Mouse (Mus musculus) midbrain, embryonic 12.5 days (tissue): Measurements from ENCODE around the gene Ccdc171. TPM values are rescaled to one million over a fixed set of nuclear protein-coding genes. Genes with fewer than 3 reads are reported as not detected.
A peak's percentile ranks its signal among the peaks of the same experiment; 100 is the strongest.
"Not testable (repeated sequence)": the region's sequence is repeated elsewhere in the genome, so short reads cannot be mapped to it uniquely, and the experiment has no call there.

Experiments used
- ATAC-seq: fragments of 200-750 bp; cut with Nextera tagmentation; 2 replicates; pipeline ENCODE4 v1.8.0; 2017; ENCODE audit warnings: low read depth, moderate TSS enrichment, moderate library complexity; ENCODE audit not compliant: low FRiP score
- H3K27ac ChIP-seq: fragments of 300-500 bp; sonication (generic); replicated peaks from 2 replicates; pipeline ENCODE4 v1.5.1; 2016; ENCODE audit warnings: mild to moderate bottlenecking
- H3K27me3 ChIP-seq: fragments of 300-500 bp; sonication (generic); 2 replicates; pipeline ENCODE4 v1.6.1; 2016; ENCODE audit warnings: mild to moderate bottlenecking
- H3K36me3 ChIP-seq: fragments of 300-500 bp; sonication (generic); 2 replicates; pipeline ENCODE4 v1.6.1; 2016
- H3K4me1 ChIP-seq: fragments of 300-500 bp; sonication (generic); 2 replicates; pipeline ENCODE4 v1.6.1; 2016
- H3K4me2 ChIP-seq: fragments of 300-500 bp; sonication (generic); replicated peaks from 2 replicates; pipeline ENCODE4 v1.6.1; 2016; ENCODE audit warnings: mild to moderate bottlenecking, moderate library complexity
- H3K4me3 ChIP-seq: fragments of 300-500 bp; sonication (generic); 2 replicates; pipeline ENCODE4 v1.5.1; 2016; ENCODE audit warnings: mild to moderate bottlenecking
- H3K9ac ChIP-seq: fragments of 300-500 bp; sonication (generic); replicated peaks from 2 replicates; pipeline ENCODE4 v1.6.1; 2016; ENCODE audit warnings: mild to moderate bottlenecking, moderate library complexity
- H3K9me3 ChIP-seq: fragments of 300-500 bp; sonication (generic); 2 replicates; pipeline ENCODE4 v1.6.1; 2016; ENCODE audit warnings: mild to moderate bottlenecking
- WGBS: fragments of 180-500 bp; shearing (Covaris S2); methylation state at CpG from one replicate; pipeline ENCODE4 v1.1.7; 2016; 5-methylcytosine and 5-hydroxymethylcytosine counted together
- polyA plus RNA-seq: library from polyadenylated mRNA; unstranded; fragments of >200 nt; fragmentation: Nextera tagmentation; extraction: Ambion mirVana; gene quantifications from 2 replicates; pipeline ENCODE4 v1.2.1, GENCODE M21; 2016

Ccdc171 gene
- polyA plus RNA-seq, 1 experiment from 2014 or later = 6.3 TPM

DNA sequence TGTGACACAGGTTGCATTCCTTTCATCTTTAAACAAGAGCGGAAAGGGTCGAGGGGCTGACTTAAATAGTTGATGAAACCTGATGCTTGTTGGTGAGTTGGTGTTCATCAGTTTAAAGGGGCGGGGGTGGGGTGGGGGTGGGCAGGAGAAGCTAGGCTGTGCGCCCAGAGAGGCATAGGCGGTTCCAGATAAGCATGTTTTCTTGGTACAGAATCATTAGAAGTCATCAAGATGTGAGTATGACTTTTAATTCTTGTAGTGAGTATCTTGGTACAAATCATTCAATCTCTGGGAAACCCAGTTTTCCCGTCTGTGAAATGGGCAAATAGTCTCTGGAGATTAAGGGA, 1.6 kb downstream of the Ccdc171 start:
- ATAC-seq = no peak
- Histone ChIP-seq H3K4me3 (no peak overlapping the region), H3K4me2 (0 out of 2 replicates have a peak overlapping the region, but pooled peaks have one; percentile 76), H3K4me1 (peaks cover 26% of the 10 kb centered on the region), H3K27ac (no peak overlapping the region), H3K36me3 (no peaks in the 10 kb centered on the region), H3K9ac (no peak overlapping the region), H3K9me3 (no peaks in the 10 kb centered on the region), H3K27me3 (no peaks in the 10 kb centered on the region)
- 49% methylated on average over 6 of the region's 6 CpGs for WGBS

GRCm38 (mm10) chr4:83527921-83528320, 2.6 kb downstream of the Ccdc171 start:
- no peak overlapping the region for H3K4me2 ChIP-seq
- H3K36me3 ChIP-seq = no peaks in the 10 kb centered on the region
- H3K27me3 ChIP-seq = no peaks in the 10 kb centered on the region
- H3K9ac ChIP-seq = no peak overlapping the region
- H3K4me3 ChIP-seq = no peak overlapping the region
- no peaks in the 10 kb centered on the region for H3K9me3 ChIP-seq
- H3K4me1 ChIP-seq = peaks cover 21% of the 10 kb centered on the region
- H3K27ac ChIP-seq = no peak overlapping the region
- ATAC-seq = no peak

- H3K4me2 ChIP-seq, H3K4me1 ChIP-seq, H3K27me3 ChIP-seq, H3K36me3 ChIP-seq, H3K4me3 ChIP-seq, H3K27ac ChIP-seq, H3K9ac ChIP-seq, H3K9me3 ChIP-seq, ATAC-seq: not testable (repeated sequence)
- 89% methylated on average over 4 of the region's 4 CpGs for WGBS
Observed at GRCm38 (mm10) chr4:83530060-83530459, 4.7 kb downstream of the Ccdc171 start.

DNA sequence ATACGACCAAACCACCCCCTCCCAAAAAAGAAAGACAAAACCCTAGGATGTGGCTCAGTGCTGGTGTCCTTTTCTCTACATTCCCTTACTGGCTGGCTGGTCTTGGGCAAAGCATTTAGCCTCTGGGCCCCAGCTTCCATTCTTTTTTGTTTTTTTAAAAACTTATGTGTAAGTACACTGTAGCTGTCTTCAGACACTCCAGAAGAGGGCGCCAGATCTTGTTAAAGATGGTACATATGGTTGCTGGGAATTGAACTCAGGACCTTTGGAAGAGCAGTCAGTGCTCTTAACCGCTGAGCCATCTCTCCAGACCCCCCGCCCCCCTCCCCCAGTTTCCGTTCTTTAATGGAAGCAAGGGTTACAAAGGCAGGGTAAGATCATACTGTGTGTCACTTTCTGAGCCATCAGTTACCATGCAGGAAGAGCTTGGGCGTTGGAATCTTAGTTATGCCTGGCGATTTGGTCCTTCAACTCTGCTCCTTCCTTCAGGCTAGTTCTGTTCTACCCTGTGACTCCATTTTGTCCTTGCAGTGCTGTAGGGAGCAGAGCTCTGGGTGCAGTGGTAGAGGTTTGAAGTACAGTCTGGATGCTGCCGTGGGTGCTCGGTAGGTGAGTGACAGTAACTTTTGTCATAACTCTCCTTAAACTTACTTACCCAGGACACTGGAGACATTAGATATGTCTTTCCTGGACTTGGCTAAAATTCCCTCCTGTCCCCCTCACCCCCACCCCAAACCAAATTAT, 8.0 kb downstream of the Ccdc171 start:
- 0 out of 2 replicates have a peak, but pooled peaks cover 4% of the 10 kb centered on the region for H3K4me1 ChIP-seq
- no peaks in the 10 kb centered on the region for H3K36me3 ChIP-seq
- 81% methylated on average over 9 of the region's 9 CpGs for WGBS

DNA sequence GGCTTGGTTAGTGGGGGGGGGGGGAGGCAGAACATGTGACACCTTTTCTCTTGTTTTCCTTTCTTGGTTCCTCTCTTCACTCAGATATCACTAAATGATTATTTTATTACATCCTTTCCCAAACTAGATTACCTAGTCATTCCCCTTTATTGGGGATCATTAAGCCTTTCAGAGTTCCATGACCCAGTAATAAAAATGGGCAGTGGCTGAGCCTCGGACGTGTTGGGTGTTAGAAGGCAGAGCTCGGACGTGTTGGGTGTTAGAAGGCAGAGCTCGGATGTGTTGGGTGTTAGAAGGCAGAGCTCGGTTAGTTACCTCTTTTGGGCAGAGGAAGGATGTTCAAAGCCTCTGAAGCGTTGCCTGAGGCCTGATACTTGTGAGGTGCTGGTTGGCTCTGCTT, 8.7 kb downstream of the Ccdc171 start:
- no peak overlapping the region for H3K4me3 ChIP-seq
- no peaks in the 10 kb centered on the region for H3K9me3 ChIP-seq
- WGBS = 91% methylated on average over 7 of the region's 7 CpGs
- no peak overlapping the region for H3K27ac ChIP-seq
- no peak overlapping the region for H3K9ac ChIP-seq
- no peak overlapping the region for H3K4me2 ChIP-seq
- H3K36me3 ChIP-seq = no peaks in the 10 kb centered on the region
- H3K4me1 ChIP-seq = 0 out of 2 replicates have a peak, but pooled peaks cover 4% of the 10 kb centered on the region
- no peaks in the 10 kb centered on the region for H3K27me3 ChIP-seq
- ATAC-seq = no peak

More for the DNA sequence above, 8.0 kb downstream of the Ccdc171 start:
- no peaks in the 10 kb centered on the region for H3K27me3 ChIP-seq
- H3K4me3 ChIP-seq = no peak overlapping the region
- H3K9me3 ChIP-seq = no peaks in the 10 kb centered on the region
- H3K4me2 ChIP-seq = no peak overlapping the region
- H3K27ac ChIP-seq = no peak overlapping the region
- no peak overlapping the region for H3K9ac ChIP-seq
- ATAC-seq = no peak

GRCm38 (mm10) chr4:83549501-83549900, 24.2 kb downstream of the Ccdc171 start:
- no peaks in the 10 kb centered on the region for H3K27me3 ChIP-seq
- WGBS = 66% methylated on average over 18 of the region's 18 CpGs
- H3K36me3 ChIP-seq = no peaks in the 10 kb centered on the region
- no peak overlapping the region for H3K9ac ChIP-seq
- no peak for ATAC-seq
- no peak overlapping the region for H3K27ac ChIP-seq
- no peak overlapping the region for H3K4me3 ChIP-seq
- H3K4me1 ChIP-seq = no peaks in the 10 kb centered on the region
- H3K4me2 ChIP-seq = no peak overlapping the region
- H3K9me3 ChIP-seq = no peaks in the 10 kb centered on the region

DNA sequence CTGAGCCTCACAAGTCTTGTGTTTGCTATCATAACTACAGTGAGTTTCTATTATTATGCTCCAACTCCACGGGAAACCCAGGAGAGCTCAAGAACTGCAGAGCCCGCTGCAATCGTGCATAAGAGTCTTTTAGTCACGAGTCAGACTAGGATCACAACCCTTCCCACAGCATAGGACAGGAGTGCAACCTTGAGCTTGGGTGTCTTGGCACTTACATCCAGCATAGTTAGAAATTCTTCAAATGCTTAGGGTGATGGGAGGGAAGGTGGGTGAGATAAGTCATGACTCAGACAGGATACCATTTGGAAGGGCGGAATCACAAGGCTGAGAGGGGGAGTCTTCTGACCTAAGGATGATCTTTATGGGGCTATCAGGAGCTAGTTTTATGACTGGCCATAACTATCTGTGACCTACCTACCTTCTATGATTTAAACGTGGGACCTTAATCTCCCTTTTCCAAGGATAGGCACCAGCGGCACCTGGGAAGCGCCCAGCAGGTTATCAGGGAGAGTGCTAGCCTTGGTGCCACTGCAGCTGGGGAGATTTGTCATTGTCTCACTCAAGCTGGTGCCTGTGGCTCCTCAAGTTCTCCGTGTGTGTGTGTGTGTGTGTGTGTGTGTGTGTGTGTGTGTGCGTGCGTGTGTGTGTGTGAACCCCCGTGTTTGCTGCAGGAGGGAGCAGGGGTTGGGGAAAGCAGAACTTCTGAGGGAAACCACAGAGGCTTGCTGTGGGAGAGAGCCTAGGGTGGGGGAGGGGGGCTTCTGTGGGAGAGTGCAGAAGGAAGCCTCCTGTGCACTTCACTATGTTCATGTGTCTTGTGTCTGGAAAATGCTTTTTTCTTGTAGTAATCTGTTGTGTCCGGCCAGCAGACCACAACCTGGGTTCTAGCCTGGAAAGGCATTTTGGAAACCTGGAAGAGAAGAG, 42.1 kb downstream of the Ccdc171 start:
- H3K9ac ChIP-seq = no peak overlapping the region
- no peak overlapping the region for H3K27ac ChIP-seq
- H3K9me3 ChIP-seq = no peaks in the 10 kb centered on the region
- no peaks in the 10 kb centered on the region for H3K36me3 ChIP-seq
- no peaks in the 10 kb centered on the region for H3K27me3 ChIP-seq
- WGBS = 26% methylated on average over 13 of the region's 13 CpGs
- no peak overlapping the region for H3K4me3 ChIP-seq
- no peak for ATAC-seq
- peak overlapping the region; percentile 15; the same call in 1 of the 2 replicates for H3K4me2 ChIP-seq
- 0 out of 2 replicates have a peak, but pooled peaks cover 2% of the 10 kb centered on the region for H3K4me1 ChIP-seq

DNA sequence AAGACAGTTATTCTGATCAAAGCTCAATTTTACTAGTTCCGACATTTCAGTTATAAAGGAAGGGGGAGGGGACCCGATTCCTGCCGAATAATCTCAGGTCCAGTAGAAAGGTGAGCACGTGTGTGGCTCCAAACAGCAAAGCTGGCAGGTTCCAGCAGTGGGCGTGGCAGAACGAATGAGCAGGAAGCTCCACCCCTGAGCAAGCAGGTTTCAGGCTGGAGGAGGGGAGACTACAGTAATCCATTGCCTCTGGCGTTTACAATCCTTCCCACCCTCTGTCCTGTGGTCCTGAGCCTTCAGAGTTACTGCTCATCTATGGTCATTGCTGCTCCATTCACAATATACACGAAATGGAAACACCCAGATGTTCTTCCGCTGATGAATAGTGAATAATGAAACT, 42.8 kb downstream of the Ccdc171 start:
- not testable (repeated sequence) for H3K4me1 ChIP-seq, H3K9ac ChIP-seq, H3K27me3 ChIP-seq, ATAC-seq, H3K4me3 ChIP-seq, H3K27ac ChIP-seq, H3K9me3 ChIP-seq, H3K36me3 ChIP-seq
- WGBS = 5% methylated on average over 9 of the region's 9 CpGs
- H3K4me2 ChIP-seq = peak overlapping the region; percentile 15; the same call in 1 of the 2 replicates

GRCm38 (mm10) chr4:83570569-83570968, 45.2 kb downstream of the Ccdc171 start:
- ATAC-seq = peak; percentile 34; the same call in 1 of the 2 replicates
- Histone ChIP-seq H3K4me2 (no peak overlapping the region), H3K9ac (no peak overlapping the region), H3K27ac (no peak overlapping the region), H3K4me3 (no peak overlapping the region), H3K4me1 (0 out of 2 replicates have a peak, but pooled peaks cover 2% of the 10 kb centered on the region), H3K36me3 (no peaks in the 10 kb centered on the region), H3K27me3 (no peaks in the 10 kb centered on the region), H3K9me3 (0 out of 2 replicates have a peak, but pooled peaks cover 4% of the 10 kb centered on the region)
- 69% methylated on average over 6 of the region's 6 CpGs for WGBS

DNA sequence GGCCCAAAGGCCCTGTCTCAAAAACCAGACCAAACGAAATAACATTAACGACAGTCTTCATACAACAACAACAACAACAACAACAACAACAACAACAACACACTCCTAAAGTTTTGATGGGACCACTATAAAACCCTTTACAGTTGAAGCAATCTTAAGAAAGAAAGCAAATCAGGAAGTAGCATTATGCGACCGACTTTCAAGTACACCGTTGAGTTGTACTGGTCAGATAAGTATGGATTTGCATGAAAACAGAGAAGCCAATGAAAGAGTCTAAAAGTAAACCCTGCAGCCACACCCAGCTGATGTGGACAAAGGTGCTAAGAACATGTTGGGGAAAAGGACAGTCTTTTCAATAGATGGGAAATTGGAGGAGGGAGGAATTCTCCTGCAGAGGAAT, 45.7 kb downstream of the Ccdc171 start:
- Histone ChIP-seq H3K27ac (no peak overlapping the region), H3K36me3 (no peaks in the 10 kb centered on the region), H3K4me3 (no peak overlapping the region), H3K4me2 (no peak overlapping the region), H3K9me3 (0 out of 2 replicates have a peak, but pooled peaks cover 4% of the 10 kb centered on the region), H3K4me1 (0 out of 2 replicates have a peak, but pooled peaks cover 2% of the 10 kb centered on the region), H3K27me3 (no peaks in the 10 kb centered on the region), H3K9ac (no peak overlapping the region)
- no peak for ATAC-seq
- 90% methylated on average over 5 of the region's 5 CpGs for WGBS

DNA sequence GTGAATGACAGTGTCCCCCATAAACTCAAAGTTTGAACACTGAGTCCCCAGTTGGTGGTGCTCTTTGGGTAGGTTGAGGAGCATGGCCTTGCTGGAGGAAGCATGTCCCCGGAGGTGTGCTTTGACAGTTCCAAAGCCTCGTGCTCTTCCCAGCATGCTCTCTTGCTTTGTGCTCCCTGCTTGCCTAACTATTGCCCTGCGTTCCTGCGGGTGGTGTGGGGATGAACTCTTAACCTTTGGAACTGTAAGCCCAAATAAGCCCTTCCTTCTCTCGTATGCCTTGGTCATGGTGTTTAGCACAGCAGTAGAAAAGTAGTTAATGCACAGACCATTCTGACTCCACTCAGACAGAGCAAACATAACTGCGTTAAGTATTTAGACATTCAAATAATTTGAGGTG, 47.2 kb downstream of the Ccdc171 start:
- H3K4me1 ChIP-seq = 0 out of 2 replicates have a peak, but pooled peaks cover 2% of the 10 kb centered on the region
- H3K4me3 ChIP-seq = no peak overlapping the region
- ATAC-seq = no peak
- H3K9ac ChIP-seq = no peak overlapping the region
- H3K9me3 ChIP-seq = 0 out of 2 replicates have a peak, but pooled peaks cover 4% of the 10 kb centered on the region
- H3K27me3 ChIP-seq = no peaks in the 10 kb centered on the region
- H3K36me3 ChIP-seq = no peaks in the 10 kb centered on the region
- H3K4me2 ChIP-seq = no peak overlapping the region
- H3K27ac ChIP-seq = no peak overlapping the region
- 68% methylated on average over 6 of the region's 6 CpGs for WGBS

DNA sequence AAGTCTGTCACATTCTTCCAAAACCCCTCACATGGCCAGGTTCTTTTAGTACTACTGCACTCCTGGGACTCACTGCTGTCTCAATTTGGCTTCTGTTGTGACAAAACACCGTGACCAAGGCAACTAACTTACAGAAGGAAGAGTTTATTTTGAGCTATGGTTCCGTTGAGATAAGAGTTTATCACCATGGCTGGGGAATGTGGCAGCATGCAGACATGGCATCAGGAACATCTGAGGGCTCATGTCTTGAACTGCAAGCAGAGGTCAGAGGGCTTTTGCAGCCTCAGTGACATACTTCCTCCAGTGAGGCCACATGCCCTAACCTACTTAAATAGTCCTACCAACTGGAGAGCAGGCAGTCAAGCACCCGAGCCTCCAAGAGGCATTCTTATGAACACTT, 51.0 kb downstream of the Ccdc171 start:
- H3K27me3 ChIP-seq = no peaks in the 10 kb centered on the region
- ATAC-seq = no peak
- H3K4me2 ChIP-seq = no peak overlapping the region
- WGBS = 78% methylated on average over 3 of the region's 3 CpGs
- 0 out of 2 replicates have a peak, but pooled peaks cover 4% of the 10 kb centered on the region for H3K9me3 ChIP-seq
- H3K27ac ChIP-seq = no peak overlapping the region
- H3K4me1 ChIP-seq = no peaks in the 10 kb centered on the region
- H3K36me3 ChIP-seq = no peaks in the 10 kb centered on the region
- H3K4me3 ChIP-seq = no peak overlapping the region
- no peak overlapping the region for H3K9ac ChIP-seq
